Mouse (Mus musculus) bone marrow, adult 2 months (tissue): ENCODE measurements around the gene Wdr26.

Source experiments
- CTCF ChIP-seq: fragments of 200-500 bp; IDR thresholded peaks from 2 replicates; pipeline ENCODE4 v1.5.1; 2011; ENCODE audit warnings: low read length, control low read depth; ENCODE audit not compliant: control insufficient read depth, insufficient read depth
- POLR2A ChIP-seq: fragments of 200-500 bp; IDR thresholded peaks from 2 replicates; pipeline ENCODE4 v1.6.1; 2011; ENCODE audit warnings: low read depth, mild to moderate bottlenecking, control low read depth, low read length, borderline replicate concordance; ENCODE audit not compliant: control insufficient read depth

- no peak for TF ChIP-seq POLR2A
- TF ChIP-seq CTCF = no peak
Observed at GRCm38 (mm10) chr1:181260422-181260821, 48.6 kb upstream of the Wdr26 start.
